Mouse (Mus musculus): ENCODE data around the gene Recql5. TPM values are rescaled to one million over a fixed set of nuclear protein-coding genes. Genes with fewer than 3 reads are reported as not detected.

Recql5 gene
- 16.0 and 19.9 TPM in 2 replicates for polyA plus RNA-seq (2014; fragmentation: Nextera tagmentation; extraction: Ambion mirVana)

DNA sequence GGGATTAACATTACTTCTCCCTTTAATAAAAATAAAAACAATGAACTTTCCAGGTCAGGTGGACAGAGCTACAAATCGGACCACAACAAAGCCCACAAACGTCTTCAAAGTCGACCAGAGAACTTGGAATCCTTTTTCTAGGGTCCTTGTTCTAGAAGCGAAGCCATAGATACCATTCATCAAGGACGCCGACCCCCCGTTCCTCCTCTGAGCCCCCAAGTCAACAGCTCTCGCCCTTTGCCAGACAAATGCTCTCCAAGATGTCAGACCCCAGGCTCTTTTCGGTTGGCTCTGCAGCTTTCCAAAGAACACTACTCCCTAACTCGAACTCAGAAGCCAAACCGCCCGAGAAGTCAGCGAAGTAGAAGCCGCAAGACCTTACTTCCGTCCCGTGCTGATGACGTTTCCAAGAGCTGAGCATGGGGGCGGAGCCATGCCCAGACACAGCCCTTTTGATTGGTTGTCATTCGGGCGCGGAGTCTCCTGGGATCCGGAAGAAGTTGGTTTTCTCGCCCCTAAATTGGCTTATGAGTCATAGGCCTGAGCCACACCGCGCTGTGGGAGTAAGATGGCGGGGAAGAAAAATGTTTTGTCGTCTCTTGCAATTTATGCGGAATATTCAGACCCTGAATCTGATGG lies at the start of gene Recql5, which contains the start of gene Sap30bp:
TSS of gene Recql5 (minus strand) at position 370 of the 639 bp plus-strand sequence.
TSS of gene Sap30bp (plus strand) at position 175 of the 639 bp plus-strand sequence.
- Histone ChIP-seq H3K9me3 (ENCODE audit: control insufficient read depth, low read length) (no peaks in the 10 kb centered on the region), H3K9ac (ENCODE audit: low read depth, low read length) (peak within 1 kb of the TSS; percentile 86), H3K4me1 (replicated peaks; ENCODE audit: control insufficient read depth, insufficient read depth, low read length) (peaks cover 2% of the 10 kb centered on the region; the same call in 1 of the 2 replicates), H3K27ac (ENCODE audit: low read depth, low read length) (no peak within 1 kb of the TSS), H3K36me3 (ENCODE audit: control insufficient read depth, insufficient read depth, low read length) (no peaks in the 10 kb centered on the region), H3K4me3 (ENCODE audit: low read depth, low read length) (peak within 1 kb of the TSS; percentile 99), H3K4me2 (replicated peaks; ENCODE audit: low read depth, low read length) (peak within 1 kb of the TSS; percentile 74), H3K27me3 (ENCODE audit: control insufficient read depth, insufficient read depth, low read length) (no peaks in the 10 kb centered on the region)
- ATAC-seq (ENCODE audit: low FRiP score) (peak; percentile 97), DNase-seq (ENCODE audit: low spot score) (peak; percentile 99)
- WGBS: under 1% methylated on average over 28 of the region's 28 CpGs

DNA sequence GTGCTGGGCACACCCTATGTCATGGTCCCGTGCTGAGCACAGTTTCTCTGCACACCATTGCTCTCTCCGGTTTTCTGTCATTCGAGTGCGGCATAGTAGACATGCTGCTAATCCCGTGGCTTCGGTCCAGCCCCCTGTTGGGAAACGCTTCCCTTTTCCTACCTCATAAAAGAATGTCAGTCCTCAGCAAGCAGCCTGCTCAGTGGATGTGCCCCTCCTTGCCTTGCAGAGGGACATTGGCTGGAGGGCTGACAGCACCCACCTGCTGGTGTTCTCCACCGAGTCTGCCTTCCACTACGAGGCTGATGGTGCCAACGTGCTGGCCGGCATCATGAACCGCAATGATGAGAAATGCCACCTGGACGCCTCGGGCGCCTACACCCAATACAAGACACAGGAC lies 49.2 kb upstream of the Recql5 start:
- H3K9me3 ChIP-seq (ENCODE audit: control insufficient read depth, low read length): no peaks in the 10 kb centered on the region
- H3K4me2 ChIP-seq (replicated peaks; ENCODE audit: low read depth, low read length): no peak overlapping the region
- WGBS: 90% methylated on average over 15 of the region's 15 CpGs
- no peak overlapping the region for H3K27ac ChIP-seq (ENCODE audit: low read depth, low read length)
- H3K4me3 ChIP-seq (ENCODE audit: low read depth, low read length): no peak overlapping the region
- no peaks in the 10 kb centered on the region for H3K4me1 ChIP-seq (replicated peaks; ENCODE audit: control insufficient read depth, insufficient read depth, low read length)
- ATAC-seq (ENCODE audit: low FRiP score) (no peak), DNase-seq (ENCODE audit: low spot score) (no peak)
- H3K36me3 ChIP-seq (ENCODE audit: control insufficient read depth, insufficient read depth, low read length): no peaks in the 10 kb centered on the region
- peaks cover 3% of the 10 kb centered on the region; the same call in 1 of the 2 replicates for H3K27me3 ChIP-seq (ENCODE audit: control insufficient read depth, insufficient read depth, low read length)
- H3K9ac ChIP-seq (ENCODE audit: low read depth, low read length): no peak overlapping the region

DNA sequence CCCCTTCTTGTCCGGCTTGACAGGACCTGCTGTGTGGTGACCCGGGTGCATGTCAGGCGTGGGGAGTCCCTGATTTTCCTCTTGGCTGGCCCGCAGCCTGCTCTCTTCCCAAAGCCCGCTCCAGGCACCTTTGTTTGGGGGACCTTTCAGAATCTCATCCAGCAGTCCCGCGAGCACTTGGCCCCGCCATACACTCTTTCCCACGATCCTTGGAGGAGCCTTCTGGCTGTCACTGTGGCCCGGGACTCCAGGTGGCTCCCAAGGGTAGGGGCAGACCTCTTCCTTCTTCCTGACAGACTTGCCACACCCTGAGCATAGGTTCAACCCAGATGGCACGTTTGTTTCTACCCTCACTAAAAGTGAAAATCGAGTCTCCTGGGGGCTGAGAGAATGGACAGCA lies 42.3 kb upstream of the Recql5 start:
- ATAC-seq (ENCODE audit: low FRiP score) (no peak), DNase-seq (ENCODE audit: low spot score) (no peak)
- WGBS: 33% methylated on average over 12 of the region's 12 CpGs
- H3K27me3 ChIP-seq (ENCODE audit: control insufficient read depth, insufficient read depth, low read length): peaks cover 35% of the 10 kb centered on the region
- H3K4me2 ChIP-seq (replicated peaks; ENCODE audit: low read depth, low read length): no peak overlapping the region
- no peaks in the 10 kb centered on the region for H3K36me3 ChIP-seq (ENCODE audit: control insufficient read depth, insufficient read depth, low read length)
- H3K4me3 ChIP-seq (ENCODE audit: low read depth, low read length): no peak overlapping the region
- H3K9ac ChIP-seq (ENCODE audit: low read depth, low read length): no peak overlapping the region
- H3K27ac ChIP-seq (ENCODE audit: low read depth, low read length): no peak overlapping the region
- peaks cover 6% of the 10 kb centered on the region for H3K4me1 ChIP-seq (replicated peaks; ENCODE audit: control insufficient read depth, insufficient read depth, low read length)
- H3K9me3 ChIP-seq (ENCODE audit: control insufficient read depth, low read length): no peaks in the 10 kb centered on the region

DNA sequence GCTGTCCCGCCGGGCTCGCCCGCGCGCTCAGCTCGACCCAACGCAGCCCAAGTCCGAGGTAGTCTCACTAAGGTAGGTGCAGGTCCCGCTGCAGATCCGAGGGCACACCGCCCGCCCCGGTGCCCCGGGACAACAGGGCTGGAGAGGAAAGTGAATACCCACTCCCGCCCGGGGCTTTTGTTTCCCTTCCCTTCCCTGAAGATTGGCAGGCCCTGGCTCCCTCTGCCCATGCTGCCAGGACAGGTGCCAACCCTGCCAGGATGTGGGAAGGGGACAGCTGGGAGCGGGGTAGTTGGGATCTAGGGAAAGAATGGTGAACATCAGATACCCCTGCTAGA lies 41.8 kb upstream of the Recql5 start:
- 3% methylated on average over 18 of the region's 18 CpGs for WGBS
- H3K27me3 ChIP-seq (ENCODE audit: control insufficient read depth, insufficient read depth, low read length): peaks cover 35% of the 10 kb centered on the region

DNA sequence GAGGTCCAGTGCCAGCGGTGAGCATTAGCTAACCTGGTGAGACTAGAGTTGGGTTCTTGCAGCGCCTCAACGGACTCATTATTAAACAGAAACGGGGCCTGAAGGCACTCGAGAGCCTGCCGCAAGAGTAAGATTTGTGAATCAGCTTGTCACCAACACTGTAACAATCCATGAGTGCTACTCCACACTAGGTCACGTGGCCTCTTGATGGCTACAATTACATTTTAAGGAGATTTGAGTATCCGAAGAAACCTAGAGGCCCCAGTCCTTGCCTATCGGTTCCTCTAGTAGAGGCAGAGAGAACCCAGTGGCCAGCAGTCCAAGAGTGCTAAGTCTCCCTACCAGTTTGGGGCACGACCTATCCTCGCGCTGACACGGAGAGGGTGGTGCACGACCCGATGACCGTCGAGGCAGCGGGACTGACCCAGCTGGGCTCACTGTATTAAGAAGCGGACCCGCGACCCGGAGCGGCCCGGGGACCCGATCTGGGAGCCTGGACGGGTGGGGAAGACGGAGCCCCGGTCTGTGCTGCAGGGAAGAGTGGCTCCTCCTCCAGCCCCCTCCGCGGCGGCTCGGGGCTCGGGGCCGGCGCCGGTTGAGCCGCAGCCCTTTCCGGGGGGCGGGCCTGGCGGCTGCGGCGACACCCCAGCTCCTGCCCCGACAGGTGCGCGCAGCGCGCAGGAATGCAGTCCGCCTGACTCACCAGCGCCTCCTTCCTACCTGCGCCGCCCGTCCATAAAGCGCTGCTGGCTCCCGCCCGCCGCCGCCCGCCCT lies 41.2 kb upstream of the Recql5 start, which contains the start of gene Itgb4:
TSS of gene Itgb4 (plus strand) at position 401 of the 774 bp plus-strand sequence.
- no peaks in the 10 kb centered on the region for H3K9me3 ChIP-seq (ENCODE audit: control insufficient read depth, low read length)
- peak within 1 kb of the TSS; percentile 34 for H3K4me3 ChIP-seq (ENCODE audit: low read depth, low read length)
- H3K4me2 ChIP-seq (replicated peaks; ENCODE audit: low read depth, low read length): peak within 1 kb of the TSS; percentile 49
- no peak for ATAC-seq (ENCODE audit: low FRiP score)
- DNase-seq (ENCODE audit: low spot score): peak; percentile 30
- H3K36me3 ChIP-seq (ENCODE audit: control insufficient read depth, insufficient read depth, low read length): no peaks in the 10 kb centered on the region
- H3K9ac ChIP-seq (ENCODE audit: low read depth, low read length): no peak within 1 kb of the TSS; the same call in 1 of the 2 replicates
- WGBS: 12% methylated on average over 44 of the region's 58 CpGs
- H3K27me3 ChIP-seq (ENCODE audit: control insufficient read depth, insufficient read depth, low read length): peaks cover 35% of the 10 kb centered on the region
- H3K4me1 ChIP-seq (replicated peaks; ENCODE audit: control insufficient read depth, insufficient read depth, low read length): peaks cover 6% of the 10 kb centered on the region
- no peak within 1 kb of the TSS for H3K27ac ChIP-seq (ENCODE audit: low read depth, low read length)

More for the DNA sequence above, 41.8 kb upstream of the Recql5 start:
- Histone ChIP-seq H3K9me3 (ENCODE audit: control insufficient read depth, low read length) (no peaks in the 10 kb centered on the region), H3K4me1 (replicated peaks; ENCODE audit: control insufficient read depth, insufficient read depth, low read length) (peaks cover 6% of the 10 kb centered on the region), H3K36me3 (ENCODE audit: control insufficient read depth, insufficient read depth, low read length) (no peaks in the 10 kb centered on the region), H3K9ac (ENCODE audit: low read depth, low read length) (no peak overlapping the region; the same call in 1 of the 2 replicates), H3K4me2 (replicated peaks; ENCODE audit: low read depth, low read length) (peak overlapping the region; percentile 49), H3K4me3 (ENCODE audit: low read depth, low read length) (peak overlapping the region; percentile 34), H3K27ac (ENCODE audit: low read depth, low read length) (no peak overlapping the region)
- DNase-seq (ENCODE audit: low spot score) (no peak), ATAC-seq (ENCODE audit: low FRiP score) (no peak)

DNA sequence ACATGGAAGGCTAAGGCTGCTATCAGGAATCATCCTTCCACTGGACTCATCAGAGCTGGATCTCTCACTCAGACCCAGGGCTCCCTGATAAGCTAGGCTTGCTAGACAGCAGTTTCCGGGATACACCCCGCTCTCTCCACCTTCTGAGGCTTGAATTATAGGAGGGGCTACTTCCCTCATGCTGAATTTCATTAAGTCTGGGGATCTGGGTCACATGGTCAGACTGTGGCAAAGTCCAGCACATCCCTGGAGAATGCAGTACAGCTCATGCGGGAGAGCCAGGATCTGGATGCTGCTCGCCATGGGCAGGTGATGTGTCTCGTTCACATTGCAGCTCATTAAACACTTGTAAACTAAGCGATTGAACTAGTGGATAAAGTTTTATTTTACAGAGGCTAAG lies 37.7 kb upstream of the Recql5 start:
- H3K4me1 ChIP-seq (replicated peaks; ENCODE audit: control insufficient read depth, insufficient read depth, low read length): peaks cover 6% of the 10 kb centered on the region
- WGBS: 71% methylated on average over 6 of the region's 6 CpGs
- no peak for ATAC-seq (ENCODE audit: low FRiP score)

DNA sequence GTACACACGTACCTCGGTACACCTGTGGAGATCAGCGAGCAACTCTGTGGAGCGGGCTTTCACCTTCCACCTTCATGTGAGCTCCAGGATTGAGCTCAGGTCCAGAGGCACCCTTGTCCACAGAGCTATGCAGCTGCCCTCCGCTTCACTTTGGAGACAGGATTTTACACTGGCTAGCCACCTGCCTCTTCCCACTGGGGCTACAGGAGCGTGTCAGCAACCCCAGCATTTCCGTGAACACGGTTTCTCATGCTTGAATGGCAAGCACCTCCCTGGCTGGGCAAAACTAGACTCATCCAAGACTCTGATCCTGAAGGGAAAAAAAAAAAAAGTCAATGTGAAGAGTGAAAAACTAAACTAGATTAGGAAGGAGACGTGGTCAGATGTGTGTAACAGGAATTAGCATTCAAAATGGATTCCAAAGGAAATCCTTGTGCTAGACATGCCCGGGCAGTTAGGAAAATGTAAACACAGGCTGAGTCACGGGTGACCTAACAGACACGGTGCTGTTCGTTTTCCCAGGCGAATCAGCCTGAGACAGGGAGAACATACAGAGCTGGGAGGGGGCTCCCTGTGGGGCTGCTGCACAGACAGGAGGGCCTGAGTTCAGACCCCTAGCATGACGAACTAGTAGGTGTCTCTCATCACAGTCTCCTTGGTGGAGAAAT lies 36.9 kb upstream of the Recql5 start:
- H3K36me3 ChIP-seq (ENCODE audit: control insufficient read depth, insufficient read depth, low read length): peaks cover under 1% of the 10 kb centered on the region
- no peak overlapping the region for H3K4me3 ChIP-seq (ENCODE audit: low read depth, low read length)
- DNase-seq (ENCODE audit: low spot score) (no peak), ATAC-seq (ENCODE audit: low FRiP score) (no peak)
- H3K9me3 ChIP-seq (ENCODE audit: control insufficient read depth, low read length): no peaks in the 10 kb centered on the region
- peaks cover 6% of the 10 kb centered on the region for H3K4me1 ChIP-seq (replicated peaks; ENCODE audit: control insufficient read depth, insufficient read depth, low read length)
- WGBS: 69% methylated on average over 15 of the region's 15 CpGs
- no peak overlapping the region for H3K27ac ChIP-seq (ENCODE audit: low read depth, low read length)
- no peak overlapping the region for H3K9ac ChIP-seq (ENCODE audit: low read depth, low read length)
- H3K4me2 ChIP-seq (replicated peaks; ENCODE audit: low read depth, low read length): no peak overlapping the region
- H3K27me3 ChIP-seq (ENCODE audit: control insufficient read depth, insufficient read depth, low read length): peaks cover 13% of the 10 kb centered on the region

More for the DNA sequence above, 37.7 kb upstream of the Recql5 start:
- Histone ChIP-seq H3K9me3 (ENCODE audit: control insufficient read depth, low read length) (no peaks in the 10 kb centered on the region), H3K4me2 (replicated peaks; ENCODE audit: low read depth, low read length) (no peak overlapping the region), H3K4me3 (ENCODE audit: low read depth, low read length) (no peak overlapping the region), H3K9ac (ENCODE audit: low read depth, low read length) (no peak overlapping the region), H3K27ac (ENCODE audit: low read depth, low read length) (no peak overlapping the region), H3K27me3 (ENCODE audit: control insufficient read depth, insufficient read depth, low read length) (peaks cover 22% of the 10 kb centered on the region), H3K36me3 (ENCODE audit: control insufficient read depth, insufficient read depth, low read length) (no peaks in the 10 kb centered on the region; the same call in 1 of the 2 replicates)
- DNase-seq (ENCODE audit: low spot score): no peak

DNA sequence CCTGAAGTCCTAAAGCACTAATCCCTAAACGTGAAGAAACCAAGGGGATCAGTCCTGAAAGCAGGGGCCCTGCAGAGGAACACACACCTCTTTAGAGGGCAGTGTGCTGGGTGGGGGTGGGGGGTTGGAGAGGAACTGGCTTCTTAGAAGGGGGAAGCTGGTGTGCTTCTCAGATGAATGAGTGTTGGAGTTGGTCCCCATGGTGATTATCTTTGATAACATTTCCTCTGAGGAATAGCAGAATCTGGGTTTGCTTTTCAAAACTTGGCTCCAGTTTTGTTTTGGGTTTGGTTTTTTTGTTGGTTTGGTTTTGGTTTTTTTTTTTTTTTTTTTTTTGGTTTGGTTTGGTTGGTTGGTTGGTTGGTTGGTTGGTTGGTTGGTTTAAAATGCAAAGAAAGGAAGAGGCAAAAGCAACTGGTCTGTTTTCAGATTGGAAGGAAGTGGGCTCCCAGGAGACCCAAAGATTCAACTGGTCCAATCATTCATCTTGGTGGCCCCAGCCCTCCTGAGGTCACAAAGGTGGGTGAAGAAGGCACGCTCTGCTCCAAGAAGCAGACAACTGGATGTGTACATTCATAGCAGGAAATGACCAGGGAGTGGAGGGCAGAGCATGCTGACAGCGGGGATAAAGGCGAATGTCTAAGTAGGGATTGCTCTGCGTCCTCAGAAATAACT lies 35.6 kb upstream of the Recql5 start:
- DNase-seq (ENCODE audit: low spot score) (no peak), ATAC-seq (ENCODE audit: low FRiP score) (no peak)
- no peaks in the 10 kb centered on the region for H3K9me3 ChIP-seq (ENCODE audit: control insufficient read depth, low read length)
- no peak overlapping the region for H3K4me2 ChIP-seq (replicated peaks; ENCODE audit: low read depth, low read length)
- H3K4me1 ChIP-seq (replicated peaks; ENCODE audit: control insufficient read depth, insufficient read depth, low read length): no peaks in the 10 kb centered on the region
- no peak overlapping the region for H3K4me3 ChIP-seq (ENCODE audit: low read depth, low read length)
- WGBS: 62% methylated on average over 5 of the region's 5 CpGs
- H3K27me3 ChIP-seq (ENCODE audit: control insufficient read depth, insufficient read depth, low read length): peaks cover 2% of the 10 kb centered on the region; the same call in 1 of the 2 replicates
- peaks cover 7% of the 10 kb centered on the region for H3K36me3 ChIP-seq (ENCODE audit: control insufficient read depth, insufficient read depth, low read length)
- H3K27ac ChIP-seq (ENCODE audit: low read depth, low read length): no peak overlapping the region
- no peak overlapping the region for H3K9ac ChIP-seq (ENCODE audit: low read depth, low read length)
